Mouse (Mus musculus): ENCODE measurements around the gene Tmem26.

The Tmem26 gene

DNA sequence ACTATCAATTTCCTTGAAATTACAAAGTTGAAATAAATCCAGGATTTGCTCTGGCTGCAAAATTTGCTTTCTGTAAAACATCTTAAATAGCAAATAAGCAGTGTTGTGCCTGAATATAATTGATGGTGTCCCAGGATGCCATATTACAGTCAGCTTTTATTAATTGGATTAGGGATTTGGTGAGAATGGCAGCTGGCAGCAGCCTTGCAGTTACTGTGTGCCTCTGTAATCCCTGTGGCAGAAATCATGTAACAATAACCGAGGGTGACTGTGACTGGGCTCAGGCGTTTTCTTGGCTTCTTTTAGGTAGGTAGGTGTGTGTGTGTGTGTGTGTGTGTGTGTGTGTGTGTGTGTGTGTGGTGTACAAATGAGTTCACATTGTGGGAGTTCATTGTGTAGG lies 16.8 kb downstream of the Tmem26 start:
- intact Hi-C loops (cut with DNase I) = no loop called here

GRCm38 (mm10) chr10:68750921-68751320 lies 27.5 kb downstream of the Tmem26 start:
- intact Hi-C loops (cut with DNase I) = loop anchor here (10.0 kb wide), 2 partner anchors 66 to 136 kb away; no protein-coding TSS in a partner anchor

DNA sequence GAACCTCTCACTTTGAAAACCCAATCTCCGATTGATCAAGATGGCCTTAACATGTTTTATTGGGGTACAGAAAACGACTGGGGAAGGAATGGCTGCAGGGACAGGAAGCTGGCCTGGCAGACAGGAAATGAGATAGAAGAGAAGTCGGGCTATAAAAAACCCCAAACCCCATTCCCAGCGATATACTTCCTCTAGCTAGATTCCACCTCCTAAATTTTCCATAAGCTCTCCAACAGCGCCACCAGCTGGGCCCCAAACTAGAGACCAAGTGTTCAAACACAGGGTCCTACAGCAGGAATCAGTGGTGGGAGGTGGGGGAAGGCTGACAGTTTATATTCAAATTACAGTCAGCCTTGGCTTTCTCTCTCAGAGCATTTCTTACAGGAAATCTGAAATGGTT lies 35.8 kb downstream of the Tmem26 start:
- intact Hi-C loops (cut with DNase I) = loop anchor here (5.0 to 10.0 kb wide), 3 partner anchors 74 to 292 kb away; no protein-coding TSS in a partner anchor

- intact Hi-C loops (cut with DNase I) = loop anchor here (5.0 to 10.0 kb wide), 3 partner anchors 75 to 292 kb away; no protein-coding TSS in a partner anchor
Measured at GRCm38 (mm10) chr10:68759789-68760188, 36.3 kb downstream of the Tmem26 start.

- intact Hi-C loops (cut with DNase I) = no loop called here
Measured at GRCm38 (mm10) chr10:68781067-68781868, 57.8 kb downstream of the Tmem26 start.

DNA sequence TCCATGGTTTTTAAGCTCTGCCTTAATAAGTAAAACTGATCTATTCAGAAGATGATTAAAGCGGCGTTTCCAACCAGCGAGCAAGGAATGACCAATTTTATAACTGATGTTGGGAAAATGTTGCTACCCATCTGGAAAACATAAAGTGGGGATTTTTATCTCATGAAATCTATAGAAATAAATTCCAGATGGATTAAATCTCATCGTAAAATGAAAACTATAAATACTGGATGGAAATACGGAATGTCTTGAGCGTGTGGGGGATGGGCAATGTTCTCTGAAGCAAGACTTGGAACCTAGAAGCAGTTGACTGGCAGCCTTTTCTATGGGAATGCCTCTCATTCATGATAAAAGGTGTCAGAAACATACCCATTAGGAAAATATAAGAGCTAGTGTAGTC lies 59.3 kb downstream of the Tmem26 start:
- intact Hi-C loops (cut with DNase I) = no loop called here

GRCm38 (mm10) chr10:68783856-68784255 lies 60.4 kb downstream of the Tmem26 start:
- intact Hi-C loops (cut with DNase I) = no loop called here

DNA sequence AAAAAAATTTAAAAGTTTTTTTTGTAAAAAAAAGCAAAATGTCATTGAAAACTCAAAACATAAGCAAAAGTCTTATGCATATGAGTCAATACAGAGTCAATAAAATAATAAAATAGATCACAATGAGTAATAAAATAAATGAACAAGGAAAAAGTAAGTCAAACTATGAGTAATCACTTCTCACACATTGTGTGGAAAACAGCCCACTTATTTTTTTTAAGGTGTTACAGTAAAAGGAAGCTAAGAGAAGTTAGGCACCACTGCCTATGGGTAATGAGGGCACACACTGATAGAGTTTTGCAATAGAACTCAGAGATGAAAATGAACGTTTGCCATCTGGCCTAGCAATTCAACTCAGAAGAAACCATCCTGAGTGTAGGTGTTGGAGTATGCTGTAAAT lies 61.0 kb downstream of the Tmem26 start:
- intact Hi-C loops (cut with DNase I) = no loop called here

- intact Hi-C loops (cut with DNase I) = no loop called here
Measured at GRCm38 (mm10) chr10:68795466-68795865, 72.0 kb downstream of the Tmem26 start.

DNA sequence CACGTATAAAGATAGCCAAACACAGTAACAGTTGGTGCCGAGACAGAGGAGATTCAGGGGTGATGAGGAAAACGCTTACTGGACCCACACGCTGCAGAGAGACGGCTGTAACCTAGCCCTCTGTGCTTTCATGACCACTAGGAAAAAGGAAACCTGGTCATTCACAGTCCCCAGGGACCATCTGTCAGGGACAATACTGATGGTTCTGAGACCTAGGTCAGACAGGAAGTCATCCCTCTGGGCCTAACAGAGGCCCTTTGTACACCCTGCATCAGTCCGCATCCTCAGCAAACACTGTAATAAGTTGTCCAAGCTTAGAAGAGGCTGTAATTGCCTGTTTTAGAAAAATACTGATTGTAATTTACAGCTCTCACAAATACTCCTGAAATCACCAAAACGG lies 76.4 kb downstream of the Tmem26 start:
- intact Hi-C loops (cut with DNase I) = no loop called here

DNA sequence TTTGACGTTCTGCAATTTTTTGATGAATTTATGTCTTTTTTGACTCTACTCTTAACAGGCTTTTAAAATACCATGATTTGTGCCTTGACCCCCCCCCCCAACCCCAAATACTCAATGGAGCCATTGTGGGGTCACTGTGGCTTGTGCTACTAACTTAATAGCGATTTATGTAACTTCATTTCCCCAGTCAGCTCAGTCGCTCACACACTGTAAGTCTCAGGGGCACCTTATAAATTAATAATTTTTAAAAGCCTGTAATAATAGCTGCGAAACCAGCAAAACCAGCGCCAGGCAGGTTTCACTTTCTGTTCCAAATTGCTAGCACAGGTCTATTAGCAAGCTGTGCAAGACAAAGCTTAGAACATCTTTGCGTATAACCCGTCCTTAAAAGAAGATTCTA lies 76.9 kb downstream of the Tmem26 start:
- intact Hi-C loops (cut with DNase I) = no loop called here

DNA sequence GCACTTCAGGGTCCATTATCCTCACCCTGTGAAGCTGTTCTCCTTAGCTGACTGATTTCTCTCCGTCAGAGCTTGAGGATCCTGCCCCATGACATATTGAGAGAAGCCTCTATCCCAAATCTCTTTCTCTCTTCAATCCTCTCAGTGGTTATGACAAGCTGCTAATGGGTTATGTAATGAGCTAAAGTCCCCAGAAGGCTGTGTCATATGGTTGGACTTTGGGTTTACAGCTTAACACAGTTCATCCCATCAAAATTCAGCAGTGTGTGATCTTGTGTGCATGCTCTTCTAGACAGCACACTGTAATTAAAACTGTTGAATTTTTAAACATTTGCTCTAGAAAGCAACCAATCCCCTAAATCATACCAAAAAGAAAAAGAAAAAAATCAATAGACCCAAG lies 82.9 kb downstream of the Tmem26 start:
- intact Hi-C loops (cut with DNase I) = no loop called here

GRCm38 (mm10) chr10:68810958-68811357 lies 87.5 kb downstream of the Tmem26 start:
- intact Hi-C loops (cut with DNase I) = no loop called here

DNA sequence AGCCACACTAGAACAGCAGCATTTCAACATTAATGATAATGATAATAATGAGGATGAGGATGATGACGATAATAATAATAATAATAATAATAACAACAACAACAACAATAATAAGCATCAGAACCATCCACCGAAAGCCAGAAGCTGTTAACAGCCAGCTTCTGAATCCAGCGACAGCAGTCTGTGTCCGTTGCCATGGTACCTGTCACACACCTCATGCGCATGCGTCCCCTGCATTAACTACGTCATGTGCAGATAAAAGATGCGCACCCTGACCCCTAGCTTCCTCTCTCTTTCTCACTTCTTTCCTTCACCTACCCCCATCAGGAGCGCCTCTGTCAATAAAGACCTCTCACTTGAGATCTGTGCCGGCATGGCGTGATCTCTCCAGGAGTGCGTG lies 89.3 kb downstream of the Tmem26 start:
- intact Hi-C loops (cut with DNase I) = no loop called here

DNA sequence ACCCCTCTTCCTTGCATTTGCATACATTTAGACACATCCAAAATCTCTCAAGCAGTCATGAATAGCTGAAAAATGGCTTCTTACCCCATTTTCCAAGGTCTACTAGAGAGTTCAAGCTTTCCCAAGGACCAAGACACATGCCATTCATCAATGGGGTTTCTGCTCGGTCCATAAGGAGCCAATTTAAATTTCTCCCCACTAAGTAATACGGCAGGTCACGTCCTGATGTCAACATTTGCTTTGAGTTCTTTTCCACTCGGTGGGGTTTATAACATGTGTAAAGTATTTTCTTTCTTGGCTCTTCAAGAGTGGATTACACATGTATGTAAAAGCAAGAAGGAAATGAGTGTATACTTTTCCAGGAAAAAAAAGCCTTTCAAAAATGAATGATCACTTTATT lies 93.8 kb downstream of the Tmem26 start:
- intact Hi-C loops (cut with DNase I) = no loop called here

DNA sequence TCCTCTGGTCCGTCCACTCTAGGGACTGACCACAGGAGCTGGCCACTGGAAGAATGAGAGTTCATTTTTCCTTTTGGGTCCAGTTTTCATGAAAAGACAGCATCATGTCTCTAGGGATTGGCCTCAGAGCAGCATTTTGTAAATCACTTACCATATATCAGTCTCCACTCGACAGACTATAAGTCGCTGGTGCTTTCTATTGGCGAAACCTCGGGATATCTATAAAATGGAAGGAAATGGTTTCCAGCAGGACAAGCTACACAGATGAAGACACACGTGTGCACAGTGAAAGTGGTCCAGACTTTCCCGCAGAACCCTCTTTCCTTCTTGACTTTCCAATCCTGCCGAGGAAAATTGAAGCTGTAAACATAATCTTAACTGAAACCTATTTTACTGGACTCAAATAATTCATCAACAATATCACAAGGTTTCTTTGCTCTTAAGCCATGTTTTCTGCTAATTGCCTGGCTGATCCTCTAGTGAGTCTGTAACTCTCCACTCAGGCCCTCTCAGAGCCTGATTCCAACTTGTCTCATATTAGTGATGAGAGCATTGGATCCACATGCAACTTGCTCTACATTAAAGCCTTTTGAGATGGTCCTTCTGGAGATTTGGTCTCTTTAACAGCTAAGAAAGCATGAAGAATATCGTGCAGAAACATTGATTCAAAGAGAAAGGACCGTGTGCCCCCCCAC lies 94.8 kb downstream of the Tmem26 start:
- intact Hi-C loops (cut with DNase I) = no loop called here

- intact Hi-C loops (cut with DNase I) = no loop called here
Measured at GRCm38 (mm10) chr10:68824519-68824918, 101.1 kb downstream of the Tmem26 start.
